Mouse (Mus musculus) cortical plate, adult 2 months (tissue): ENCODE results near the gene Tfg. TPM values are rescaled to one million over a fixed set of nuclear protein-coding genes. Genes with fewer than 3 reads are reported as not detected.

Source experiments
- H3K27ac ChIP-seq: fragments of 200-500 bp; 2 replicates; pipeline ENCODE4 v1.5.1; 2012; ENCODE audit warnings: low read length, control low read depth, inconsistent platforms; ENCODE audit not compliant: insufficient read depth
- H3K4me1 ChIP-seq: fragments of 200-500 bp; 2 replicates; pipeline ENCODE4 v1.6.1; 2011; ENCODE audit warnings: low read length; ENCODE audit not compliant: control insufficient read depth, insufficient read depth
- H3K4me3 ChIP-seq: fragments of 200-500 bp; 2 replicates; pipeline ENCODE4 v1.5.1; 2011; ENCODE audit warnings: mild to moderate bottlenecking, low read length, control low read depth; ENCODE audit not compliant: insufficient read depth
- CTCF ChIP-seq: fragments of 200-500 bp; IDR thresholded peaks from 2 replicates; pipeline ENCODE4 v1.5.1; 2011; ENCODE audit warnings: mild to moderate bottlenecking, control low read depth, low read length; ENCODE audit not compliant: insufficient read depth; ENCODE audit errors: extremely low read depth
- POLR2A ChIP-seq: fragments of 200-500 bp; IDR thresholded peaks from 2 replicates; pipeline ENCODE4 v1.6.1; 2011; ENCODE audit warnings: mild to moderate bottlenecking, low read length, control low read depth; ENCODE audit not compliant: insufficient read depth; ENCODE audit errors: extremely low read depth
- polyA plus RNA-seq: library from polyadenylated mRNA; depleted of rRNA; stranded (reverse); fragments of >200 nt; gene quantifications from 2 replicates; pipeline ENCODE4 v1.2.3, GENCODE M21; 2012; rRNA removed

Tfg gene
- polyA plus RNA-seq, 1 experiment: 66.0 TPM

DNA sequence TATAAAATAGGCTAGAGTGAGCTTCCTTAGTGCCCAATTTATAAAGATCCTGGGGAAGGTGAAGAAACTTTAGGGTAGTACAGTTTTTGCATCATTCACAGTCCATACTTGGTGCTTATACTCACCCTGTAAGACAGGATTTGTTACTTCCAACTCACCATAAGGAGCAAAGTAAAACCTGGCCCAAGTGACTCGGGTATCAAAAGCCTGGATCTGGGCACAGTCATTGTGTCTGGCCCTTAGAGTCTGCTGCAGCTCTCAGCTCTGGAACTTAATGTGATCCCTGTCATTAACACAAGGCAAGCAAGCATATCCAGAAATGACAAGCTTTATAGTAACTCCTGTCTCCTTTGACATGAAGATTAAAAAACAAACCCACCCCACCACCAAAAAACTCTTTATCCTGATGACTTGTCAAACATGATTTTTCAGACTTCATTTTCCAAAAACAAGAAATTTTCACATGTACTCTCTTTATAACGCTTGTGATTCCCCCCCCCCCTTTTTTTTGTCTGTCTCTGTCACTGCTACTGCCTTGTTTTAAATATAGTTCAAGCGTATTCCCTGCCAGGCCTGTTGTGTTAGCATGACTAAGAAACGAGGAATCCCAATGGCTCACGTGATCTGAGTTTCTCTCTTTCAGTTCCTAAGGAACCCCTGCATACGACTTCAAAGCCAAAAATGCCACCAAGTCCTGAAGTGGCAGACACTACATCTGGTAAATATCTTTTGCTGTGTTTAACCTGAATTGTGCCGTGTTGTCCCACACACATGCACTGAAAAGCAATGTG is 70.7 kb downstream of the Tfg start:
- TF ChIP-seq POLR2A (no peak), CTCF (no peak)
- H3K4me1 ChIP-seq: no peaks in the 10 kb centered on the region
- H3K27ac ChIP-seq: no peak overlapping the region
- no peak overlapping the region for H3K4me3 ChIP-seq

- no peaks in the 10 kb centered on the region for H3K4me1 ChIP-seq
- H3K27ac ChIP-seq: no peak overlapping the region
- H3K4me3 ChIP-seq: no peak overlapping the region
- TF ChIP-seq CTCF (no peak), POLR2A (no peak)
Measured at GRCm38 (mm10) chr16:56645251-56645650, 72.0 kb downstream of the Tfg start.

Other genes with a start within 250 kb of the Tfg start
- 3.8 and 4.2 TPM in 2 replicates for gene Abi3bp, start 239.6 kb downstream of the Tfg start, polyA plus RNA-seq
- gene Adgrg7, start 78.4 kb upstream of the Tfg start, polyA plus RNA-seq: not detected in 2 replicates
- gene Tmem45a, start 168.7 kb upstream of the Tfg start, polyA plus RNA-seq: 0.66 and 1.0 TPM in 2 replicates
- gene Lnp1, start 210.6 kb upstream of the Tfg start, polyA plus RNA-seq: 0.58 and 0.98 TPM in 2 replicates